Mouse (Mus musculus): Measurements from ENCODE around the gene Ikzf1.
A peak's percentile ranks its signal among the peaks of the same experiment; 100 is the strongest.

Ikzf1 gene

GRCm38 (mm10) chr11:11768057-11768456 is 83.3 kb downstream of the Ikzf1 start:
- no peak for DNase-seq

DNA sequence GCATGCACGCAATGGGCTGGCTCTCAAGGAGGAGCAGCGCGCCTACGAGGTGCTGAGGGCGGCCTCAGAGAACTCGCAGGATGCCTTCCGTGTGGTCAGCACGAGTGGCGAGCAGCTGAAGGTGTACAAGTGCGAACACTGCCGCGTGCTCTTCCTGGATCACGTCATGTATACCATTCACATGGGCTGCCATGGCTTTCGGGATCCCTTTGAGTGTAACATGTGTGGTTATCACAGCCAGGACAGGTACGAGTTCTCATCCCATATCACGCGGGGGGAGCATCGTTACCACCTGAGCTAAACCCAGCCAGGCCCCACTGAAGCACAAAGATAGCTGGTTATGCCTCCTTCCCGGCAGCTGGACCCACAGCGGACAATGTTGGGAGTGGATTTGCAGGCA is 84.5 kb downstream of the Ikzf1 start:
- DNase-seq = no peak

- no peak for DNase-seq
Observed at GRCm38 (mm10) chr11:11770691-11771090, 85.9 kb downstream of the Ikzf1 start.

- no peak for DNase-seq
Observed at GRCm38 (mm10) chr11:11772196-11772595, 87.4 kb downstream of the Ikzf1 start.

DNA sequence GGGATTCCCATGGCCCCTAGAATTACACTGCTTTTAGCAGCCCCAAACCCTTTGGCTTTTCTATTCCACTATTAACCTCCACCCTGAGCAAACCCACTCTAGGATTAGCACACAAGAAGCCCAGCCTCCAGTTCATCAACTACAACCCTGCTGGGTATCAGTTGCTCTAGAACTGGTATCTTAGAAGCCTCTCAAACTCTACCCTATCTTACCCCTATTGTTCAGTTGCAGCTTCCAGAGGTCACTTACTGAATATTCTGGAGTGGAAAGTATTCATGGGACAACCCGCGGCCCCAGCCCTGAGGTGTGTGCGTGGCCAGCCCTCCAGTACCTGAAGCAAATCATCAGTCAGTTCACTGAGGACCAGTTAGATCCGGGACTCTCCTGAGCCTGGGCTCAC is 89.6 kb downstream of the Ikzf1 start:
- no peak for DNase-seq

DNA sequence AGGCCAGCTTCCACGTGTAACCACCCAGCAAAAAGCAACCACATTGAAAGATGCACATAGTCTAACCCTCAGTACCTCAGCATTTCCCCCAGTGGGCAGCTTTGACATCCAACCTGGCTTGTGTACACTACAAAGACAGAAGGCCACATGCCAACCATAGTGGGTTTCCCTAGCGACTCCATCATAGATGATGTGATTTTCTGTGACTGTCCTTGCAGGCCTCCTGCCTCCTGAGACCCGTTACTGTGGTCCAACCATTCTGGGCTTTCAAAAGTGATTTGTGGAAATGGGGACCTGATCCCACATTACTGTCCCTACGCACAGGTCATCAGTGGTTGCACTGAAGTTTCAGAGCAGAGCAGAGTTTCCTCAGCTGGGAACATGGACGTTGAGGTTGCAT is 90.1 kb downstream of the Ikzf1 start:
- no peak for DNase-seq

GRCm38 (mm10) chr11:11776071-11776821 is 91.4 kb downstream of the Ikzf1 start:
- DNase-seq = no peak

DNA sequence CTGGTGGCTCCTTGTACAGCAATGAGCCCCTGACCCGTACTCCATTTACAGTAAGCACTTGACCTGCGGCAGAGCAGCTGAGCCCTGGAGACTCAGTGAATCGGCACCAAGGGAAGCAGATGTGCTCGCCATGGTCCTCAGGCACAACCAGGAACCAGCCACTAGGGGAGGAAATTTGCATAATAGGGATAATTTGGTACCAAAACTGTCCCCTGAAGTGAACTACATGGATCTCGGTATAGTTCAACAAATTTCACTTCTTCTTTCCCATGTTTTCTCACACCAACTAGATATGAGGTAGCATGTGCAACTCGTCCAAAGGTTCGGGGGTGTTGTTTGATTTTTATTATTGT is 92.0 kb downstream of the Ikzf1 start:
- no peak for DNase-seq

DNA sequence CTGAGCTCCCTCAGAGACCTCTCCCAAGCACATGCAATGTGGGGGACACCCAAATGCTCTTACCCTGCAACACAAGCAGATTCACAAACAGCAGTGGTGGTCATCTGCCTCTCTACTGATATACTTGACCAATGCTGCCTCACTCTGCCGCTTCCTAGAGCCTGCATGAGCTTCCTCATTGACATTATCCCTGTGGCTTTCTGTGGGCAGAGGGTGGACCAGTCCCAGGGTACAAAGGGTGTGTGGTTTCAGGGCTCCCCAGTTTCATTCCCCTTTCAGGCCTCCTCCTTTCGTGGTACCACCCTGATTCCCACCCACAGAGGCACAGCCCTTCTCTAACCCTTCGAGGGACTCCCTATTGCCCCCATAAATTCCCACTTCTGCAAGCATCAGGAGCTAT is 92.4 kb downstream of the Ikzf1 start:
- DNase-seq = no peak

DNA sequence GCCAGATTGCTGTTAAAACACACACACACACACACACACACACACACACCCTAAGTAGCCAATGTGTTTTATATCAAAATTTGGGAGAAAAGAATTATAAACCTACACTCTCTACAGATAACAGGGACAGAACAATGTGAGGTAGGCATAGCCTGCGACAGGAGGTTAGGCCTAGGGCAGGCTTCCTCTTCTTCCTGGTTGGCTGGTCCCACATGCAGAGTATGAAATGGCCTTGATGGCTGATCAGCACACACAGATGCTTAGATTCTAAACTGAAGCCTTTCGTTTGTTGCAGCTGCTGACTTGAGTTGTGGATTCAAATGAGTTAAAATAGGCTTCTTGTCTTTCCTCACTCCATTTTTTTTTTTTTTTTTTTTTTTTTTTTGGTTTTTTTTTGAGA is 93.0 kb downstream of the Ikzf1 start:
- DNase-seq = no peak

- DNase-seq = no peak
Observed at GRCm38 (mm10) chr11:11778345-11778744, 93.5 kb downstream of the Ikzf1 start.

DNA sequence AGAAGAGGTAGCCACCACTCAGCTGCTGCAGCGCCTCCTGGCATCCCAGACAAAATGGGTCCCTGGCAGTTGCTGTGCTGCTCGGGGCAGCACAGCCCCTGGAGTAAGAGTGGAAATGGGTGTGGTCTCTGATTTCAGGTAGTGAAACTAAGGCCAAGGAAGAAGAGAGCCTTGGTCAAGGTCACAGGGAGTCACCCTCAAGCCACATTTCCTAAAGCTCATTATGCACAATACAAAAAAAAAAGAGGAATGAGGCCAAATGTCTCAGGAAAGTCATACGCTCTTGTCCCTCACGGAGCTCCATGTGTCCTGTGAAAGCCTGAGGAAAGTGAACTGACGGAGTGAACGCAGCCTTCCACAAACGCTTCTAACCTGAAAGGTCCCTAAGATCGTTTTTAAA is 96.9 kb downstream of the Ikzf1 start:
- DNase-seq = no peak

GRCm38 (mm10) chr11:11785457-11785856 is 100.7 kb downstream of the Ikzf1 start:
- no peak for DNase-seq

DNA sequence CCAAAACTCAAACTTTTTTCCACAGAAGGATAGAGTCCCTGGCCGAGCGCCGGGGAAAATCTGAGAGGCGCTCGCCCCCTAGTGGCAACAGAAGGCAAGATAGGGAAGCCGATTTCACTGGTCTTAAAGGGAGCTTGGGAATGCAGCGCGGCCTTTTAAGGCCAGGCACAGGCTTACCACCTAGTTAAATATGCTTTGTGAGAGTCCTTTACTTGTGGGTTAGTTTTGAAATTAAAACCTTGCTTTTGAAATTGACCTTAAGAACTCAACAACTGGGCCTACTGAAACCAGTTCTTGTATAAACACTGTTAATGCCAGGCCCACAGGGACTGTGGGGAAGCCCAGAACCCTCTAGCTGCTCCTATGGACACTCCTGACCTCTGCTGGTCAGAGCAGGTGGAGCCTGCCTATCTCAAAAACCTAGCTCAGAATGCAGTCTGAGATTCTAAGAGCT is 103.7 kb downstream of the Ikzf1 start:
- DNase-seq = peak; percentile 38

DNA sequence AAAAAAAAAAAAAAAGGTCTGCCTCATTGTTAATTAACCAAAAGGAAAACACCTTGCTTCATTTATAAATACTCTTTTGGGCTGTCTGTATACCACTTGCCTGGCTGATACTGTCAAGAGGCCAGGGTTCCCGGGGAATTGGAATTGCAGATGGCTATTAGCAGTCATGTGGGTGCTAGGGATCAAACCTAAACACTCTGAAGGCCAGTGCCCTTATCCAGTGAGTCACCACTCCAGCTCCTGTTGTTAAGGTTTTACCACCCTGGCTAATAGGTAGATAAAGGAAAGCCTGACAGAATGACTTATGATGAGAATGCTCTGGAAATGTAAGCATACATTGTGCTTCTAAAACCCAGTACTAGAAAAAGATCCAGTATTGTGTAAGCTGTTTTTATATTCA is 109.8 kb downstream of the Ikzf1 start:
- no peak for DNase-seq

GRCm38 (mm10) chr11:11798690-11799089 is 113.9 kb downstream of the Ikzf1 start:
- DNase-seq = no peak

GRCm38 (mm10) chr11:11800304-11800703 is 115.5 kb downstream of the Ikzf1 start:
- no peak for DNase-seq

GRCm38 (mm10) chr11:11801067-11801466 is 116.3 kb downstream of the Ikzf1 start:
- no peak for DNase-seq

- no peak for DNase-seq
Observed at GRCm38 (mm10) chr11:11804421-11804820, 119.6 kb downstream of the Ikzf1 start.

DNA sequence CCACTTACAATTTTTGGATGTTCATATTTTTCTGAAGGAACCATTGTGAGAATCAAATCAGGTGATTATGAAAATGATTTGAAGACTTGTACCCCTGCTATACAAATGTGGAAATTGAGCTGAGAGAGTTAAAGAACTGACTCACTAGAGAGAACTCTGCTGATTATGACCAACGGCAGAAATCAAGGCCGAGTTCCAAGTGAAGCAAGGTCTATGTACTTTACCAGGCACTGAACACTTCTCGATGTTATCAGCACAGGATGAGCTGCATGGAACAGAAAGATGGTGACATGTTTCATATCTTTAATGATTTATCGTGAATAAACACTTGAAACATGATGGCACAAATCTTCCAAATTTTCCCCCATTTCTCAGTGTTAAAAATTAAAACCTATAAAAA is 121.1 kb downstream of the Ikzf1 start:
- no peak for DNase-seq

- no peak for DNase-seq
Observed at GRCm38 (mm10) chr11:11808035-11808819, 123.4 kb downstream of the Ikzf1 start.

DNA sequence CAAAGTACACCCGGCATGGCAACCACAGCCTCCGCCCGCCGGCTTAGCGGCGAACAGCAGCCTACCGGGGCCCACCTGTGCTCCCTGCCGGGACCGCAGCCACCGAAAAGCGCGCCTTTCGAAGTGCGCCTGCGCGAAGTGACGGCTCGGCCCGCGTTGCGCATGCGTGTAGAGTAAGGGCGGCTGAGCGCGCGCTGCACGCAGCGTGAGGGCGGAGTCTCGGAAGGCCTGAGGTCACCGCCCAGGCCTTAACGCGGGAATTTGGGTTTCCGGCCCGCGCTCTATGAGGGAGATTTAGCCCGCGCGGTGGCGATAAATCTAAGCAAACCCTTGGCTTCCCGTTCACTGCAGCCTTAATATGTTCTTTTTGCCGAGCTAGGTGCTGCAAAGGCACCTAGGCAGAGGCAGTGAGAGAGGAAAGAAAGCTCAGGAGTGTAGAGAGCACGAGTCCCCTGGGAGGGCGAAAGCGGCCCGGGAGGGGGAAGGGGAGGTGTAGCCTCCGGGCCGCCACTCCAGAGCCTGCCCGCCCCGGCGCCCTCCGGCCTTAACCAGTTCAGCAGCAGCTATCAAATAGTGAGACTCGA is 124.1 kb downstream of the Ikzf1 start, which contains the start of gene Fignl1:
TSS of gene Fignl1 (minus strand) at position 143 of the 584 bp plus-strand sequence.
- peak; percentile 94 for DNase-seq

DNA sequence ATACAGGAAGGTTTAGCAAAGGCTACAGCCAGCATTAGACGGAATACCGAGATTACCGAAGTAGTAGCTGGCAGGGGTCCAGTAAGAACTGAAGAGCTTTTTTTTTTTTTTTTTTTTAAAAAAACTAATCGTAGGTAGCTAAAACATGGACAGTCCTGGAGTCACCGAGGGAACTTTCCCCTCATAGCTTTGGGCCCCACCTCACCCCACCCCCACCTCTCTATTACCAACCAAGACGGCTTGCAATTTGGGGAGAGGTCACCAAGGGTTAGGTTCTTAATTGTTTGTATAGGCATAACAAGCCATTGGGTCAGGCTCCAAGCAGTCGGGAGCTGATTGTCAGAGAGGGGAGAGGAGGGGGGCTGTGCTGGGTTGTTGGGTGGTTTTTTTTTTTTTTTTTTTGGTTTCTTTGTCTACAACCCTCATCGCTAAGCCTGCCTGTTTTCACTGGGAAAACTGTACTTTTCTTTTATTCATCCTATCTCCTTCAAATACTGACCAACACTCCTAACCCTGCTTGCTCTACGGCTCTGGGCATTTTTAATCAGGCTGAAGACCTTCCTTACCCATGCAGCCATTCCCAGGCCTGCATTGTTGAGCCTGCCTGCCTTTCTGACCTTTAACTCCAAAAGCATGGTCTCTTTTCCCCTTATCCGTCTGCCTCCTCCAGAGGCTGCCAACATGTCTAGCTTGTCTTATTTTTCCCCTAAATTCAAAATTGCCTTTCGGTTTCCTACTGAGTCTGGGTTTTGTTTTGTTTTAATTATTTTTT is 124.8 kb downstream of the Ikzf1 start:
- DNase-seq = no peak

All from cerebellum, adult 11-12 months (tissue).